Mouse (Mus musculus) olfactory bulb, adult 2 months (tissue): Measurements from ENCODE around the gene Nek3.

ENCODE experiments used
- CTCF ChIP-seq: fragments of 200-500 bp; IDR thresholded peaks from 2 replicates; pipeline ENCODE4 v1.5.1; 2012; ENCODE audit warnings: low read depth, mild to moderate bottlenecking, low read length, moderate library complexity; ENCODE audit not compliant: insufficient read depth
- POLR2A ChIP-seq: fragments of 200-500 bp; IDR thresholded peaks from 2 replicates; pipeline ENCODE4 v1.6.1; 2012; ENCODE audit warnings: mild to moderate bottlenecking, low read depth, low read length, moderate library complexity; ENCODE audit not compliant: insufficient read depth

DNA sequence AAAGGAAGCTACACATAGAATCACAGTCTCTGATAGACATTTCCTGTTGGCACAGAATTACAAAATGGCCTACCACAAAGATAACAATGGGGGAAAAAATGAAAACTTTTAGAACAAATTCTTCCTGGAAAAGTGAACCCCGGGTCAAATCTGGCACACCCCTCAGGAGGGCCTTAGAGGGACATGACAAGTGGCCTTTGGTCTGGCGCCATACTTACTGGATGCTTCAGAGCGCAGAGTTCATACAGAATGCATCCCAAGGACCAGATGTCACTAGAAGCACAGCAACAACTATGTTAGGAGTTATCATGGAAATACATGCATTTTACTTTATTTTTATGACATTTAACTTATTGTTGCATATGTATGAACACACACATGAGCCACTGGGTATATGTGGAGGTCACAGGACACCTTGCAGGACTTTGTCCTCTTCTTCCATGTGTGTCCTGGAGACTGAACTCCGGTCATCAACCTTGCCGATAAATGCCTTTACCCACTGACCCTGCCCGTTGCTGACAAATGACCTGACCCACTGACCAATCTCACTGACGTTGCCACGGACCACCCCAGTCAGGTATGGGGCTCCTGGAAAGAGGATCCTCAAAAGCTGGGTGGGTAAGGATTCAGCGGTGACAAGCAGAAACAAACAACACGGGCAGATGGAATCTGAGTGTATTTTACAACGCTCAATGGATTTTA lies 16.4 kb downstream of the Nek3 start:
- TF ChIP-seq CTCF = no peak
- no peak for TF ChIP-seq POLR2A
